16 mouse cellular contexts compared by ENCODE assay signal in the genomic region with DNA sequence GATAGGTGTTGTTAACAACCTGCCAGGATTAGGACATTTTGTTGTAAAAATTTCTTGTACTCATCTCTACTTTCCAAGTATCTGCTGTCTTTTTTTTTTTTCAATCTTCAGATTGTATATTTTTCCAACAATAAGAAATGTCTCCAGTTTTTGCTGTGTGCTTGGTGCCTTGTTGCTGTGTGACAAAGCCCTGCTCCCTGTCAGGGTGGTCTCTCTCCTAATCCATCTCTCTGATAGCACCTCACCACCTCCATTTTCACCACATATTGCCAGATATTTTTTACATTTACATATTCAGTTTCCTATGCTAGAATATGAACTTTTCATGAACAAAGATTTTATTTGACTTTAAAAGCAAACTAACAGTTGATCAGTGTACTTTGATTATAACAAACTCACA.
"Had no signal": no experiment of that assay in that cellular context is flagged by ENCODE, and none has a peak within 500 bp of the region (broad histone marks: within the 10 kb centered on the region; RNA-seq: fewer than 3 reads in every experiment).

No protein-coding gene starts in this region.

- H3K9ac ChIP-seq: neural tube, embryonic 13.5 days; neural tube, embryonic 15.5 days; stomach, embryonic 15.5 days had no signal

- H3K4me2 ChIP-seq: neural tube, embryonic 13.5 days; neural tube, embryonic 15.5 days; stomach, embryonic 15.5 days had no signal

- H3K27me3 ChIP-seq: neural tube, embryonic 13.5 days; neural tube, embryonic 15.5 days; stomach, embryonic 15.5 days had no signal

- H3K4me1 ChIP-seq: neural tube, embryonic 13.5 days; neural tube, embryonic 15.5 days; stomach, embryonic 15.5 days had no signal

- H3K27ac ChIP-seq: neural tube, embryonic 13.5 days; neural tube, embryonic 15.5 days; stomach, embryonic 15.5 days; stomach, postnatal 0 days had no signal

- H3K9me3 ChIP-seq: neural tube, embryonic 13.5 days; neural tube, embryonic 15.5 days; stomach, embryonic 15.5 days had no signal

- H3K36me3 ChIP-seq: neural tube, embryonic 13.5 days; neural tube, embryonic 15.5 days; stomach, embryonic 15.5 days had no signal

- H3K4me3 ChIP-seq: neural tube, embryonic 13.5 days; neural tube, embryonic 15.5 days; stomach, embryonic 15.5 days had no signal

- DNase-seq: retina, postnatal 1 day; right cerebral cortex, adult 18-20 months; right cerebral cortex, postnatal 14 days; right cerebral cortex, postnatal 25 days; right cerebral cortex, postnatal 4 days; spleen, adult 18-20 months; thymus, adult 18-20 months; thymus, adult 2 months; thymus, postnatal 14 days; thymus, postnatal 25 days; thymus, postnatal 36 days; thymus, postnatal 4 days had no signal
